In genomic region chr8:90069411-90069993, GRCm38 (mm10) we compare ENCODE assay signal across 11 mouse cellular contexts.
DNase-seq lines count a peak whose midpoint lies in the region; ATAC-seq lines count a peak whose summit lies in the region.
"Had no signal": no experiment of that assay in that cellular context is flagged by ENCODE, and none has a peak within 500 bp of the region (broad histone marks: within the 10 kb centered on the region; RNA-seq: fewer than 3 reads in every experiment).

No protein-coding gene starts in this region.

- peak overlapping the region; percentile 46 for H3K9ac ChIP-seq in heart, embryonic 14.5 days (ENCODE audit: low read length)
- 0 out of 2 replicates have a peak overlapping the region, but pooled peaks have one; percentile 8 for H3K9ac ChIP-seq in forebrain, embryonic 13.5 days
- no peak overlapping the region for H3K9ac ChIP-seq in midbrain, embryonic 12.5 days (replicated peaks)

- no peak for DNase-seq in heart, adult 11 months
- peak; percentile 11 for DNase-seq in Muller cell, postnatal 12 days (ENCODE audit: inconsistent ontology term)
- no peak for DNase-seq in spleen, adult 12 weeks (ENCODE audit: low spot score)
- DNase-seq in liver, result no peak
- DNase-seq: heart, adult 18-20 months; thymus, adult 18-20 months had no signal

- no peak overlapping the region; a peak in 1 of 4 replicates for H3K27ac ChIP-seq in heart, embryonic 14.5 days (replicated peaks in 1 of 2; ENCODE audit: control insufficient read depth in 1 of 2, insufficient read depth in 1 of 2, low read depth in 2 of 2, low read length in 2 of 2)
- peak overlapping the region; percentile 54 for H3K27ac ChIP-seq in forebrain, embryonic 13.5 days
- peak overlapping the region; percentile 67 for H3K27ac ChIP-seq in midbrain, embryonic 12.5 days (replicated peaks)

- peak overlapping the region; percentile 13 to 29; a peak in 2 of 4 replicates for H3K4me3 ChIP-seq in heart, embryonic 14.5 days (ENCODE audit: control insufficient read depth in 1 of 2, insufficient read depth in 1 of 2, low read depth in 1 of 2, low read length in 2 of 2)
- no peak overlapping the region for H3K4me3 ChIP-seq in forebrain, embryonic 13.5 days
- H3K4me3 ChIP-seq in midbrain, embryonic 12.5 days, result no peak overlapping the region

- WGBS in heart, embryonic 14.5 days, result 10% methylated on average over 10 of the region's 10 CpGs
- WGBS in forebrain, embryonic 13.5 days, result 2% methylated on average over 10 of the region's 10 CpGs
- WGBS in midbrain, embryonic 12.5 days, result 12% methylated on average over 10 of the region's 10 CpGs

- no peaks in the 10 kb centered on the region for H3K9me3 ChIP-seq in heart, embryonic 14.5 days (ENCODE audit: control insufficient read depth, low read length)
- H3K9me3 ChIP-seq in forebrain, embryonic 13.5 days (replicated peaks), result no peaks in the 10 kb centered on the region
- H3K9me3 ChIP-seq in midbrain, embryonic 12.5 days, result no peaks in the 10 kb centered on the region

- peaks cover 2 to 10% of the 10 kb centered on the region in 2 experiments; a peak in 2 of 4 replicates for H3K4me1 ChIP-seq in heart, embryonic 14.5 days (ENCODE audit: control insufficient read depth in 2 of 2, insufficient read depth in 2 of 2, low read length in 2 of 2)
- peaks cover 39% of the 10 kb centered on the region for H3K4me1 ChIP-seq in forebrain, embryonic 13.5 days
- H3K4me1 ChIP-seq in midbrain, embryonic 12.5 days, result peaks cover 31% of the 10 kb centered on the region

- no peak for ATAC-seq in heart, embryonic 14.5 days (ENCODE audit: insufficient number of reproducible peaks, insufficient read depth, low FRiP score, low read depth)
- ATAC-seq in forebrain, embryonic 13.5 days, result peak; percentile 68
- peak; percentile 62; the same call in 1 of the 2 replicates for ATAC-seq in midbrain, embryonic 12.5 days (ENCODE audit: low FRiP score, low read depth)
- no peak for ATAC-seq in activated CD4-positive, CD25-positive, alpha-beta regulatory T cell, adult 4 months
- ATAC-seq: CD4-positive, CD25-positive, alpha-beta regulatory T cell, adult 4 months had no signal

- H3K36me3 ChIP-seq in heart, embryonic 14.5 days (ENCODE audit: control insufficient read depth, insufficient read depth, low read length), result no peaks in the 10 kb centered on the region
- H3K36me3 ChIP-seq in forebrain, embryonic 13.5 days (ENCODE audit: poor library complexity, severe bottlenecking), result no peaks in the 10 kb centered on the region
- H3K36me3 ChIP-seq in midbrain, embryonic 12.5 days, result no peaks in the 10 kb centered on the region

- no peaks in the 10 kb centered on the region for H3K27me3 ChIP-seq in heart, embryonic 14.5 days (ENCODE audit: control insufficient read depth, insufficient read depth, low read length)
- no peaks in the 10 kb centered on the region for H3K27me3 ChIP-seq in forebrain, embryonic 13.5 days
- H3K27me3 ChIP-seq in midbrain, embryonic 12.5 days, result no peaks in the 10 kb centered on the region

- peak overlapping the region; percentile 59 for H3K4me2 ChIP-seq in heart, embryonic 14.5 days (ENCODE audit: low read length)
- peak overlapping the region; percentile 35 for H3K4me2 ChIP-seq in forebrain, embryonic 13.5 days
- peak overlapping the region; percentile 26 for H3K4me2 ChIP-seq in midbrain, embryonic 12.5 days (replicated peaks)

Comparison
In these comparisons a context has a peak if more than half of its experiments do, and no peak if none do; other contexts are left out.
1. ATAC-seq: peak in forebrain, embryonic 13.5 days (single experiment) and midbrain, embryonic 12.5 days (single experiment); none in heart, embryonic 14.5 days (single experiment) and activated CD4-positive, CD25-positive, alpha-beta regulatory T cell, adult 4 months (single experiment).
2. H3K27ac ChIP-seq: peak in forebrain, embryonic 13.5 days (single experiment) and midbrain, embryonic 12.5 days (single experiment); none in heart, embryonic 14.5 days (0 of 2).
3. H3K4me3 ChIP-seq: peak in heart, embryonic 14.5 days (2 of 2); none in forebrain, embryonic 13.5 days (single experiment) and midbrain, embryonic 12.5 days (single experiment).
4. Peak in every context shown above with its lines, with median percentiles within 50 percentile points of each other: H3K4me2 ChIP-seq.